Comparison of ENCODE assay signal across 8 mouse cellular contexts in the genomic region with DNA sequence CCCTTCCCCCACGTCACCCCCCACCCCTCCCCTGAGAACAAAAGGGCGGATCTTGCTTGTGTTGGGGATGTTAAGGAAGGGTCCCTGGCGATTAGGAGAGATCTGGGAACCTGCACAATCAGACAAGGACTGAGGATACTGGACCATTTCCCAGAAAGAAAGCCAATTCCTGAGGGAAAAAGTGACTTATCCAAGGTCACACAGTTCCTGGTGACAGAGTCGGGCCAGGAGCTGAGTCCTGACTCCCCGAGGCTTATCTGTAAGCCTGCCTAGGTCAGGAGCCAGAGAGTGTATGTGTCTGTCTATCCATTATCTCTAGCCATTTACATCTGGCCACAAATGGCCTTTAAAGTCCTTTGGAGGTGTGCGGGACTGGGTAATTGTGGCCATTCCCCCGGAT. TPM values are rescaled to one million over a fixed set of nuclear protein-coding genes. Genes with fewer than 3 reads are reported as not detected.
DNase-seq lines count a peak whose midpoint lies in the region; ATAC-seq and TF ChIP-seq lines count a peak whose summit lies in the region.

No protein-coding gene starts in this region.

- no peak for ATAC-seq in neural tube, embryonic 11.5 days (ENCODE audit: insufficient read depth, low FRiP score, low TSS enrichment)
- ATAC-seq in liver, embryonic 14.5 days (ENCODE audit: insufficient read depth): no peak

- peak overlapping the region; percentile 94 for H3K4me2 ChIP-seq in neural tube, embryonic 11.5 days (ENCODE audit: low read depth)
- H3K4me2 ChIP-seq in liver, embryonic 14.5 days (ENCODE audit: low read depth): peak overlapping the region; percentile 53

- WGBS in neural tube, embryonic 11.5 days: 36% methylated on average over 7 of the region's 7 CpGs
- WGBS in liver, embryonic 14.5 days (ENCODE audit: insufficient replicate concordance): 21% methylated on average over 7 of the region's 7 CpGs

- peaks cover 8% of the 10 kb centered on the region for H3K4me1 ChIP-seq in neural tube, embryonic 11.5 days (ENCODE audit: control insufficient read depth, insufficient read depth, low read length)
- no peaks in the 10 kb centered on the region for H3K4me1 ChIP-seq in liver, embryonic 14.5 days (replicated peaks; ENCODE audit: control insufficient read depth in 2 of 2, insufficient read depth in 2 of 2, low read length in 1 of 2)

- no peak overlapping the region for H3K27ac ChIP-seq in neural tube, embryonic 11.5 days (ENCODE audit: low read depth, low read length)
- H3K27ac ChIP-seq in liver, embryonic 14.5 days: no peak overlapping the region

- TF ChIP-seq EP300 in liver, embryonic 14.5 days (IDR thresholded peaks at IDR 0.05; ENCODE audit: low read depth): no peak

- peak overlapping the region; percentile 61 for H3K9ac ChIP-seq in neural tube, embryonic 11.5 days (ENCODE audit: low read length)
- no peak overlapping the region for H3K9ac ChIP-seq in liver, embryonic 14.5 days (replicated peaks)

- no peak for TF ChIP-seq CTCF in liver, embryonic 14.5 days (IDR thresholded peaks at IDR 0.05; ENCODE audit: low read depth)

- H3K36me3 ChIP-seq in neural tube, embryonic 11.5 days (ENCODE audit: control insufficient read depth, insufficient read depth, low read length): no peaks in the 10 kb centered on the region
- H3K36me3 ChIP-seq in liver, embryonic 14.5 days (replicated peaks; ENCODE audit: control insufficient read depth, insufficient read depth, low read depth): no peaks in the 10 kb centered on the region

- DNase-seq in adrenal gland, postnatal 14 days: peak; percentile 40
- DNase-seq in adrenal gland, adult 2 months: no peak
- DNase-seq in neural tube, embryonic 11.5 days (ENCODE audit: low spot score): no peak
- DNase-seq in neural tube, embryonic 10.5 days (ENCODE audit: extremely low spot score, low spot score): no peak
- no peak for DNase-seq in liver, embryonic 14.5 days (ENCODE audit: low read depth in 3 of 3, low spot score in 3 of 3)
- no peak for DNase-seq in retina, postnatal 1 day
- no peak for DNase-seq in layer of hippocampus, postnatal 10 days (ENCODE audit: low spot score in 2 of 2)
- no peak for DNase-seq in thymus, postnatal 10 days (ENCODE audit: low spot score in 2 of 2)

- H3K9me3 ChIP-seq in neural tube, embryonic 11.5 days (ENCODE audit: control insufficient read depth, low read length): no peaks in the 10 kb centered on the region
- no peaks in the 10 kb centered on the region for H3K9me3 ChIP-seq in liver, embryonic 14.5 days (ENCODE audit: control insufficient read depth, low read length)

- H3K4me3 ChIP-seq in neural tube, embryonic 11.5 days (ENCODE audit: low read depth, low read length): peak overlapping the region; percentile 57
- peak overlapping the region; percentile 36 to 41; a peak in 3 of 4 replicates for H3K4me3 ChIP-seq in liver, embryonic 14.5 days (ENCODE audit: insufficient read depth in 1 of 2, low read depth in 2 of 2, low read length in 2 of 2)

- H3K27me3 ChIP-seq in neural tube, embryonic 11.5 days (ENCODE audit: control insufficient read depth, insufficient read depth, low read length): peaks cover 20% of the 10 kb centered on the region
- peaks cover 26% of the 10 kb centered on the region for H3K27me3 ChIP-seq in liver, embryonic 14.5 days (ENCODE audit: control insufficient read depth, insufficient read depth, low read length)

RNA-seq across cellular contexts. Expression of gene Wipf3, which starts 0.8 kb away (rescaled TPM):
- total RNA-seq in adrenal gland, postnatal 14 days (2021): 5.0 and 6.6 TPM in 2 replicates
- total RNA-seq in adrenal gland, adult 2 months (2021): 1 to 10 TPM; 1.3 to 2.0 TPM
- polyA plus RNA-seq in adrenal gland, adult 2 months (2012; rRNA removed): 0.65 and 0.69 TPM in 2 replicates
- polyA plus RNA-seq in neural tube, embryonic 11.5 days (2014; fragmentation: Nextera tagmentation; extraction: Ambion mirVana): 0.34 and 0.80 TPM in 2 replicates
- 0.16 and 0.19 TPM in 2 replicates for polyA plus RNA-seq in liver, embryonic 14.5 days (2012; rRNA removed)
- 0.09 TPM in 2 replicates for polyA plus RNA-seq in liver, embryonic 14.5 days (2014; fragmentation: Nextera tagmentation; extraction: Ambion mirVana)
- 100 to 1,000 TPM; 137 to 139 TPM for total RNA-seq in layer of hippocampus, postnatal 10 days (2021)

Comparison
In these comparisons a context has a peak if more than half of its experiments do, and no peak if none do; other contexts are left out.
1. RNA of gene Wipf3, which starts 0.8 kb away (total RNA-seq): 137 to 139 TPM in layer of hippocampus, postnatal 10 days; 5.0 to 6.6 TPM in adrenal gland, postnatal 14 days and 1.3 to 2.0 TPM in adrenal gland, adult 2 months; every median in the first group is over 10 times any median in the second.